Mouse (Mus musculus) MN1 (cell line): ENCODE measurements around the gene Ttll12.

ENCODE experiments used
- DNase-seq: peaks from one replicate; pipeline ENCODE4 v3.0.0-alpha.2; 2016; ENCODE audit warnings: low spot score

Gene Ttll12

GRCm38 (mm10) chr15:83593702-83594512 lies 1.1 kb downstream of the Ttll12 start:
- peak; percentile 77 for DNase-seq

- peak; percentile 89 for DNase-seq
Measured at GRCm38 (mm10) chr15:83593189-83593585, 1.8 kb downstream of the Ttll12 start.

GRCm38 (mm10) chr15:83592260-83593188 lies 2.4 kb downstream of the Ttll12 start:
- no peak for DNase-seq

- no peak for DNase-seq
Measured at GRCm38 (mm10) chr15:83591758-83592157, 3.2 kb downstream of the Ttll12 start.

GRCm38 (mm10) chr15:83590841-83591240 lies 4.1 kb downstream of the Ttll12 start:
- no peak for DNase-seq

GRCm38 (mm10) chr15:83584741-83585220 lies 10.2 kb downstream of the Ttll12 start:
- DNase-seq: no peak

GRCm38 (mm10) chr15:83583419-83584156 lies 11.4 kb downstream of the Ttll12 start:
- DNase-seq: peak; percentile 72

- no peak for DNase-seq
Measured at GRCm38 (mm10) chr15:83582931-83583330, 12.0 kb downstream of the Ttll12 start.

GRCm38 (mm10) chr15:83576651-83577050 lies 18.3 kb downstream of the Ttll12 start:
- no peak for DNase-seq

- no peak for DNase-seq
Measured at GRCm38 (mm10) chr15:83575543-83575942, 19.4 kb downstream of the Ttll12 start.

GRCm38 (mm10) chr15:83574731-83575351 lies 20.1 kb downstream of the Ttll12 start:
- peak; percentile 66 for DNase-seq

GRCm38 (mm10) chr15:83573606-83574005 lies 21.4 kb downstream of the Ttll12 start:
- no peak for DNase-seq

- no peak for DNase-seq
Measured at GRCm38 (mm10) chr15:83572132-83572531, 22.8 kb downstream of the Ttll12 start.

GRCm38 (mm10) chr15:83571636-83572035 lies 23.3 kb downstream of the Ttll12 start:
- DNase-seq: no peak

GRCm38 (mm10) chr15:83570641-83571040 lies 24.3 kb downstream of the Ttll12 start:
- DNase-seq: no peak

GRCm38 (mm10) chr15:83569682-83570081 lies 25.3 kb downstream of the Ttll12 start:
- no peak for DNase-seq

- no peak for DNase-seq
Measured at GRCm38 (mm10) chr15:83568544-83568943, 26.4 kb downstream of the Ttll12 start.

- DNase-seq: peak; percentile 39
Measured at GRCm38 (mm10) chr15:83567728-83568127, 27.2 kb downstream of the Ttll12 start.

- DNase-seq: no peak
Measured at GRCm38 (mm10) chr15:83566006-83566405, 29.0 kb downstream of the Ttll12 start.

GRCm38 (mm10) chr15:83565434-83565833 lies 29.5 kb downstream of the Ttll12 start:
- peak; percentile 66 for DNase-seq

- DNase-seq: peak; percentile 70
Measured at GRCm38 (mm10) chr15:83563857-83564651, 30.9 kb downstream of the Ttll12 start.
